Comparison of ENCODE assay signal across 8 mouse cellular contexts in genomic region chr4:148448179-148448852, GRCm38 (mm10). TPM values are rescaled to one million over a fixed set of nuclear protein-coding genes. Genes with fewer than 3 reads are reported as not detected.
DNase-seq lines count a peak whose midpoint lies in the region; ATAC-seq lines count a peak whose summit lies in the region.

TSS of gene Mtor (plus strand) at chr4:148448611.

- H3K4me1 ChIP-seq in lung, embryonic 16.5 days (replicated peaks; ENCODE audit: control insufficient read depth, insufficient read depth, low read length), result peaks cover 15% of the 10 kb centered on the region

- WGBS in lung, embryonic 16.5 days, result under 1% methylated on average over 53 of the region's 56 CpGs

- peaks cover 12% of the 10 kb centered on the region; the same call in 1 of the 2 replicates for H3K36me3 ChIP-seq in lung, embryonic 16.5 days (ENCODE audit: control insufficient read depth, insufficient read depth, low read length)

- peak; percentile 99 for DNase-seq in MEL-GATA-1-ER (ENCODE audit: extremely low read depth, low read depth)
- peak; percentile 90 for DNase-seq in cerebellum, adult 8-10 months
- peak; percentile 98 for DNase-seq in forelimb bud, embryonic 11.5 days (ENCODE audit: low read depth, low spot score)
- DNase-seq in layer of hippocampus, adult 9-10 months (ENCODE audit: low spot score), result peak; percentile 95
- DNase-seq in ovary, postnatal 10 days (ENCODE audit: low spot score), result peak; percentile 75
- DNase-seq in thymus, postnatal 10 days (ENCODE audit: low spot score in 2 of 2), result peak; percentile 90 to 94

- no peaks in the 10 kb centered on the region for H3K27me3 ChIP-seq in lung, embryonic 16.5 days (ENCODE audit: control insufficient read depth, insufficient read depth, low read depth, low read length)

- no peaks in the 10 kb centered on the region for H3K9me3 ChIP-seq in lung, embryonic 16.5 days (ENCODE audit: control insufficient read depth, low read length)

- H3K4me2 ChIP-seq in lung, embryonic 16.5 days (ENCODE audit: low read depth, low read length), result peak within 1 kb of the TSS; percentile 88

- H3K4me3 ChIP-seq in lung, embryonic 16.5 days (ENCODE audit: low read length), result peak within 1 kb of the TSS; percentile 98

- peak; percentile 94 for ATAC-seq in hematopoietic stem cell, adult 5-6 weeks (replicated peaks in 1 of 2; ENCODE audit: insufficient read depth in 1 of 2, low FRiP score in 2 of 2, low TSS enrichment in 1 of 2, low read depth in 1 of 2, poor library complexity in 2 of 2, severe bottlenecking in 2 of 2)
- ATAC-seq in lung, embryonic 16.5 days (ENCODE audit: low read depth), result peak; percentile 97

- H3K27ac ChIP-seq in lung, embryonic 16.5 days (ENCODE audit: low read length), result peak within 1 kb of the TSS; percentile 43; the same call in 1 of the 2 replicates

- H3K9ac ChIP-seq in lung, embryonic 16.5 days (ENCODE audit: low read length), result peak within 1 kb of the TSS; percentile 96

RNA-seq across cellular contexts. Expression of gene Mtor, which starts in this region (rescaled TPM):
- 16.0 and 17.6 TPM in 2 replicates for total RNA-seq in hematopoietic stem cell, adult 5-6 weeks (2017)
- polyA plus RNA-seq in lung, embryonic 16.5 days (2015; fragmentation: Nextera tagmentation; extraction: Ambion mirVana), result 11.3 and 12.2 TPM in 2 replicates

Comparison
In these comparisons a context has a peak if more than half of its experiments do, and no peak if none do; other contexts are left out.
1. Peak in every context shown above with its lines: DNase-seq, ATAC-seq, H3K4me3 ChIP-seq and H3K27ac ChIP-seq.